ENCODE assay signal across 8 mouse cellular contexts in genomic region chr11:79992035-79992591, GRCm38 (mm10). TPM values are rescaled to one million over a fixed set of nuclear protein-coding genes. Genes with fewer than 3 reads are reported as not detected.
A peak's percentile ranks its signal among the peaks of the same experiment; 100 is the strongest.
DNase-seq lines count a peak whose midpoint lies in the region; ATAC-seq and TF ChIP-seq lines count a peak whose summit lies in the region.

No protein-coding gene starts in this region.

- peaks cover 6% of the 10 kb centered on the region; the same call in 1 of the 2 replicates for H3K36me3 ChIP-seq in embryonic facial prominence, embryonic 12.5 days
- no peaks in the 10 kb centered on the region for H3K36me3 ChIP-seq in intestine, embryonic 15.5 days
- peaks cover 10% of the 10 kb centered on the region for H3K36me3 ChIP-seq in myocyte (ENCODE audit: control insufficient read depth, insufficient read depth)

- TF ChIP-seq POLR2A in lung, adult 2 months (IDR thresholded peaks at IDR 0.05; ENCODE audit: borderline replicate concordance, extremely low read depth, low read depth, low read length) = no peak
- TF ChIP-seq POLR2A in myocyte (IDR thresholded peaks at IDR 0.05; ENCODE audit: insufficient read length, low read depth) = no peak

- peak overlapping the region; percentile 59 for H3K4me2 ChIP-seq in embryonic facial prominence, embryonic 12.5 days (replicated peaks)
- H3K4me2 ChIP-seq in intestine, embryonic 15.5 days (replicated peaks) = peak overlapping the region; percentile 88
- H3K4me2 ChIP-seq in myocyte (ENCODE audit: low read depth) = peak overlapping the region; percentile 81

- no peaks in the 10 kb centered on the region for H3K27me3 ChIP-seq in embryonic facial prominence, embryonic 12.5 days
- H3K27me3 ChIP-seq in intestine, embryonic 15.5 days (replicated peaks) = no peaks in the 10 kb centered on the region
- H3K27me3 ChIP-seq in myocyte (ENCODE audit: control insufficient read depth, insufficient read depth, insufficient read length) = no peaks in the 10 kb centered on the region

- DNase-seq in lung, adult 2 months = no peak
- no peak for DNase-seq in lung, postnatal 14 days
- DNase-seq in right cerebral cortex, postnatal 4 days = no peak
- no peak for DNase-seq in adrenal gland, postnatal 25 days
- no peak for DNase-seq in adrenal gland, adult 18-20 months (ENCODE audit: low spot score in 2 of 2)

- peaks cover 29% of the 10 kb centered on the region for H3K79me2 ChIP-seq in myocyte (ENCODE audit: control insufficient read depth, insufficient read depth)

- peak overlapping the region; percentile 93 for H3K4me3 ChIP-seq in lung, adult 2 months (replicated peaks; ENCODE audit: extremely low read depth, low read depth, low read length)
- peak overlapping the region; percentile 91 for H3K4me3 ChIP-seq in embryonic facial prominence, embryonic 12.5 days
- H3K4me3 ChIP-seq in intestine, embryonic 15.5 days (replicated peaks) = peak overlapping the region; percentile 97
- H3K4me3 ChIP-seq in myocyte = peak overlapping the region; percentile 80

- no peak for ATAC-seq in embryonic facial prominence, embryonic 12.5 days (ENCODE audit: insufficient number of reproducible peaks, insufficient read depth, low FRiP score, low TSS enrichment)
- no peak for ATAC-seq in intestine, embryonic 15.5 days

- no peaks in the 10 kb centered on the region for H3K9me3 ChIP-seq in embryonic facial prominence, embryonic 12.5 days
- H3K9me3 ChIP-seq in intestine, embryonic 15.5 days = no peaks in the 10 kb centered on the region

- H3ac ChIP-seq in myocyte (ENCODE audit: control insufficient read depth, insufficient read length) = no peak overlapping the region

- peak overlapping the region; percentile 96 for H3K9ac ChIP-seq in embryonic facial prominence, embryonic 12.5 days
- peak overlapping the region; percentile 95 for H3K9ac ChIP-seq in intestine, embryonic 15.5 days

- 19% methylated on average over 21 of the region's 21 CpGs for WGBS in lung, adult 2 months
- WGBS in embryonic facial prominence, embryonic 12.5 days = 29% methylated on average over 20 of the region's 21 CpGs
- WGBS in intestine, embryonic 15.5 days = 21% methylated on average over 21 of the region's 21 CpGs

- TF ChIP-seq CTCF in lung, adult 2 months (IDR thresholded peaks at IDR 0.05; ENCODE audit: insufficient read depth, low read length) = no peak

- peak overlapping the region; percentile 100 for H3K27ac ChIP-seq in embryonic facial prominence, embryonic 12.5 days
- H3K27ac ChIP-seq in intestine, embryonic 15.5 days = peak overlapping the region; percentile 92

- no peaks in the 10 kb centered on the region for H3K4me1 ChIP-seq in lung, adult 2 months (ENCODE audit: control insufficient read depth, insufficient read depth, low read length)
- H3K4me1 ChIP-seq in embryonic facial prominence, embryonic 12.5 days = peaks cover 3% of the 10 kb centered on the region; the same call in 1 of the 2 replicates
- H3K4me1 ChIP-seq in intestine, embryonic 15.5 days (replicated peaks) = no peaks in the 10 kb centered on the region

TF ChIP-seq in myocyte, 11 proteins besides CTCF, POLR2A, EP300 and RAD21:
- no peak for TF ChIP-seq USF1 (IDR thresholded peaks at IDR 0.05; ENCODE audit: low read depth)
- TF ChIP-seq MAX (IDR thresholded peaks at IDR 0.05; ENCODE audit: low read depth) = no peak
- TF ChIP-seq REST (IDR thresholded peaks at IDR 0.05; ENCODE audit: insufficient read depth, insufficient read length) = no peak
- no peak for TF ChIP-seq SRF (IDR thresholded peaks at IDR 0.05; ENCODE audit: control insufficient read depth, insufficient read length, low read depth)
- no peak for TF ChIP-seq POLR2AphosphoS2 (IDR thresholded peaks at IDR 0.05; ENCODE audit: insufficient read length, low read depth)
- no peak for TF ChIP-seq MYOG (IDR thresholded peaks at IDR 0.05; ENCODE audit: control insufficient read depth in 1 of 3, insufficient read depth in 1 of 3, insufficient read length in 2 of 3, low read depth in 2 of 3)
- TF ChIP-seq TCF12 (IDR thresholded peaks at IDR 0.05; ENCODE audit: insufficient read depth, poor library complexity, severe bottlenecking) = no peak
- no peak for TF ChIP-seq CEBPB (IDR thresholded peaks at IDR 0.05; ENCODE audit: insufficient read depth, poor library complexity, severe bottlenecking)
- TF ChIP-seq E2F4 (IDR thresholded peaks at IDR 0.05; ENCODE audit: insufficient read depth) = no peak
- no peak for TF ChIP-seq MYOD1 (IDR thresholded peaks at IDR 0.05; ENCODE audit: control insufficient read depth in 1 of 3, insufficient read length in 2 of 3, low read depth in 2 of 3)
- no peak for TF ChIP-seq TCF3 (IDR thresholded peaks at IDR 0.05; ENCODE audit: insufficient read length, low read depth)

RNA-seq across cellular contexts. Expression of gene Suz12, which starts 0.8 kb away (rescaled TPM):
- 3.3 and 5.1 TPM in 2 replicates for polyA plus RNA-seq in lung, adult 2 months (2012; rRNA removed)
- polyA plus RNA-seq in embryonic facial prominence, embryonic 12.5 days (2016; fragmentation: Nextera tagmentation; extraction: Ambion mirVana) = 25.2 and 28.0 TPM in 2 replicates
- 19.2 and 22.6 TPM in 2 replicates for polyA plus RNA-seq in intestine, embryonic 15.5 days (2015; fragmentation: Nextera tagmentation; extraction: Ambion mirVana)
- polyA plus RNA-seq in myocyte (2012; fragmentation: generic; extraction: Trizol) = 8.3 TPM
- 61.3 and 66.7 TPM in 2 replicates for total RNA-seq in adrenal gland, postnatal 25 days (2021)
- total RNA-seq in adrenal gland, adult 18-20 months (2021) = 10 to 100 TPM; 33.5 to 44.0 TPM

RNA-seq across cellular contexts. Expression of gene Utp6, which starts 29.9 kb away (rescaled TPM):
- 3.8 and 6.9 TPM in 2 replicates for polyA plus RNA-seq in lung, adult 2 months (2012; rRNA removed)
- 64.7 and 69.8 TPM in 2 replicates for polyA plus RNA-seq in embryonic facial prominence, embryonic 12.5 days (2016; fragmentation: Nextera tagmentation; extraction: Ambion mirVana)
- 47.0 and 50.0 TPM in 2 replicates for polyA plus RNA-seq in intestine, embryonic 15.5 days (2015; fragmentation: Nextera tagmentation; extraction: Ambion mirVana)
- 17.5 TPM for polyA plus RNA-seq in myocyte (2012; fragmentation: generic; extraction: Trizol)
- total RNA-seq in adrenal gland, postnatal 25 days (2021) = 39.3 and 45.0 TPM in 2 replicates
- 10 to 100 TPM; 35.6 to 47.6 TPM for total RNA-seq in adrenal gland, adult 18-20 months (2021)
